Mouse (Mus musculus) embryonic fibroblast, embryonic 13.5 days (primary cell): Measurements from ENCODE around the gene Atg13.

ENCODE experiments used
- CTCF ChIP-seq: IDR thresholded peaks from 2 replicates; pipeline ENCODE4 v1.5.1; 2011; ENCODE audit warnings: mild to moderate bottlenecking, control low read depth, low read length, moderate library complexity, borderline replicate concordance; ENCODE audit not compliant: insufficient read depth
- POLR2A ChIP-seq: IDR thresholded peaks from 2 replicates; pipeline ENCODE4 v1.6.1; 2011; ENCODE audit warnings: low read depth, mild to moderate bottlenecking, control low read depth, low read length, moderate library complexity

GRCm38 (mm10) chr2:91646733-91647132 lies 63.6 kb downstream of the Atg13 start:
- TF ChIP-seq CTCF (peak; percentile 64; the same call in 1 of the 2 replicates), POLR2A (no peak)
